Mouse (Mus musculus): ENCODE measurements around the gene Wapl.

DNA sequence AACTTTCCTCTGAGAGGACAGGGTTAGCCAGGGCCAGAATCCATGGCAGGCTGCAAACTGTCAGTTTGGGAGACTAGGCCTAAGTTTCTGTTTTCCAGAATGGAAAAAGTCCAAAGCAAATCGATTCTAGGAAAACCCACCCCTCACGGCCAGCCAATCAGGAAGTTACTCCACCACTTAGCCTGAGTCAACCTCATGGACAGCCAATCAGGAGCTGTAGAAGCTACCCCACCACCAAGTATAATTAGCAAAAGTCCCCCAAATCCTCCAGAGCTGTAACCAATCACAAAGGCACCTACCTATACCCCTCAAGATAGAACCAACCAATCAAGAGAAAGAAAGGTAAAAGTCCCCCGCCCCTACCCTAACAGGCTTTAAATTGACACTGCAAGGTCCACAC, 82.0 kb downstream of the Wapl start:
- TF ChIP-seq POLR2A (IDR thresholded peaks at IDR 0.05; ENCODE audit: low read depth, low read length), result no peak
- TF ChIP-seq CTCF (conservative IDR thresholded peaks at IDR 0.05; ENCODE audit: insufficient read depth, insufficient read length, low read depth, low read length), result no peak

Data from kidney, adult 2 months (tissue).